Mouse (Mus musculus): ENCODE results near the gene Scamp3.
A peak's percentile ranks its signal among the peaks of the same experiment; 100 is the strongest.

Scamp3 gene

GRCm38 (mm10) chr3:89227307-89228179, 50.3 kb downstream of the Scamp3 start:
- DNase-seq: peak; percentile 70

DNA sequence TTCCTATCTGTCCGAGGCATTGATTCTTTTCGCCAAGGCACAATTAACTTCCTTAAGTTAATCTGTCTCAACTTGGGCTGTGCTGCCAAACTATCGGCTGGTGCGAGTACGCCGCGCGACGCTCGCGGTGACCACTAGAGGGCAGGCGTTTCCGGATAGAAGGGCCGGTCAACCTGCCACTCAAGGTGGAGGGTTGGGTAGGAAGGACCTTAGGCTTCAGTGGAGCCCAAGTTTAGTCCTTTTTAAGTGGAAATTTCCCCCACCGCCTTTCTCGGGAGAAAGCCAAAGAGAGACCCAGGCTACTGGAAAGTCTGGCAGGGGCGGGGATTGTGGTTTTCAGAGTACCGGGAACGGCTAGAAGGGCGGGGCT, 50.9 kb downstream of the Scamp3 start:
- peak; percentile 87 for DNase-seq

GRCm38 (mm10) chr3:89228836-89229235, 51.6 kb downstream of the Scamp3 start, which contains the start of gene Muc1:
Gene Muc1 (plus strand): TSS chr3:89229057.
- no peak for DNase-seq

DNA sequence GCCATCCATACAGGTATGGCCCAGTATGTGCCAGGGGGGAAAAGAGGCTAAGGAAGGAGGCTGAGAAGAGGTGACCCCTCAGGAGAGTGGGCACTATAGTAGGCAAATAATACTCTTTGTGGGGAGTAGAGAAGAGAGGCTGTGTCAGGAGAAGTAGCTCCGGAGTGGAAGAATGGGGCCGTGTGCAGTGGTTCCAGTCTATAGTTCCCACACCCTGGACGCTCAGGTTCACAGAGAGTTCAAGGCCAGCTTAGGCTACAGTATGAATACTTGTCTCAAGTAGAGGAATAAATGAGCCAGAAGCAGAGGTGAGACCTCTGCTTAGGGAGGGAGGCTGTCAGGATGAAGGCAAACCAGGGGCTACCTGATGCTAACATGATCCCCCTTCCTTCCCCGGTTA, 52.0 kb downstream of the Scamp3 start:
- no peak for DNase-seq

GRCm38 (mm10) chr3:89230561-89230960, 53.3 kb downstream of the Scamp3 start:
- no peak for DNase-seq

GRCm38 (mm10) chr3:89231345-89231744, 54.1 kb downstream of the Scamp3 start:
- DNase-seq: no peak

- no peak for DNase-seq
Observed at GRCm38 (mm10) chr3:89231772-89232275, 54.6 kb downstream of the Scamp3 start.

All from liver (tissue).